ENCODE assay signal across 26 mouse cellular contexts in genomic region chr11:103653359-103653965, GRCm38 (mm10). TPM values are rescaled to one million over a fixed set of nuclear protein-coding genes. Genes with fewer than 3 reads are reported as not detected.
DNase-seq lines count a peak whose midpoint lies in the region; ATAC-seq lines count a peak whose summit lies in the region.
"Had no signal": no experiment of that assay in that cellular context is flagged by ENCODE, and none has a peak within 500 bp of the region (broad histone marks: within the 10 kb centered on the region; RNA-seq: fewer than 3 reads in every experiment).

No protein-coding gene starts in this region.

- H3K27me3 ChIP-seq in heart, embryonic 12.5 days (replicated peaks) = peaks cover 87% of the 10 kb centered on the region

- no peak overlapping the region for H3K9ac ChIP-seq in heart, embryonic 12.5 days
- H3K9ac ChIP-seq: embryonic facial prominence, embryonic 12.5 days; forebrain, embryonic 15.5 days; hindbrain, embryonic 12.5 days; limb, embryonic 12.5 days; liver, embryonic 12.5 days had no signal

- DNase-seq in right cerebral cortex, adult 18-20 months = peak; percentile 87
- DNase-seq in right cerebral cortex, postnatal 4 days = no peak
- peak; percentile 69 to 80 for DNase-seq in left cerebral cortex, adult 18-20 months (ENCODE audit: low spot score in 2 of 2)
- DNase-seq in right cerebral cortex, adult 2 months (ENCODE audit: low spot score in 2 of 2) = peak; percentile 68 to 71
- DNase-seq in embryo, embryonic 10 days (ENCODE audit: low spot score) = no peak
- no peak for DNase-seq in kidney, postnatal 25 days
- DNase-seq: adrenal gland, postnatal 36 days; cerebellum, adult 9-10 months; heart, postnatal 14 days; lung, adult 2 months; thymus, postnatal 14 days had no signal

- WGBS in heart, embryonic 12.5 days = 56% methylated on average over 10 of the region's 10 CpGs

- no peak overlapping the region for H3K27ac ChIP-seq in heart, embryonic 12.5 days (ENCODE audit: poor library complexity, severe bottlenecking)
- H3K27ac ChIP-seq: embryonic facial prominence, embryonic 12.5 days; forebrain, embryonic 15.5 days; hindbrain, embryonic 12.5 days; limb, embryonic 12.5 days; liver, embryonic 12.5 days had no signal

- H3K9me3 ChIP-seq in heart, embryonic 12.5 days (replicated peaks) = no peaks in the 10 kb centered on the region
- H3K9me3 ChIP-seq: embryonic facial prominence, embryonic 12.5 days; forebrain, embryonic 15.5 days; hindbrain, embryonic 12.5 days; limb, embryonic 12.5 days; liver, embryonic 12.5 days; megakaryocyte, embryonic 14.5 days had no signal

- no peak overlapping the region for H3K4me2 ChIP-seq in heart, embryonic 12.5 days
- H3K4me2 ChIP-seq: embryonic facial prominence, embryonic 12.5 days; forebrain, embryonic 15.5 days; heart, embryonic 11.5 days; hindbrain, embryonic 12.5 days; limb, embryonic 12.5 days; liver, embryonic 12.5 days had no signal

- no peaks in the 10 kb centered on the region for H3K36me3 ChIP-seq in heart, embryonic 12.5 days
- H3K36me3 ChIP-seq: embryonic facial prominence, embryonic 12.5 days; forebrain, embryonic 15.5 days; hindbrain, embryonic 12.5 days; limb, embryonic 12.5 days; liver, embryonic 12.5 days had no signal

- H3K4me3 ChIP-seq in heart, embryonic 12.5 days = no peak overlapping the region
- H3K4me3 ChIP-seq: embryonic facial prominence, embryonic 12.5 days; forebrain, embryonic 15.5 days; hindbrain, embryonic 12.5 days; limb, embryonic 12.5 days; liver, embryonic 12.5 days; megakaryocyte, embryonic 14.5 days had no signal

- peaks cover 13% of the 10 kb centered on the region for H3K4me1 ChIP-seq in heart, embryonic 12.5 days (replicated peaks)

- no peak for ATAC-seq in heart, embryonic 12.5 days (ENCODE audit: insufficient number of reproducible peaks, low FRiP score)
- ATAC-seq: forebrain, embryonic 15.5 days; liver, embryonic 12.5 days had no signal

RNA-seq across cellular contexts. Expression of gene Rprml, which starts 4.1 kb away (rescaled TPM):
- total RNA-seq in left cerebral cortex, adult 18-20 months (2021) = 10 to 100 TPM; 84.7 to 92.0 TPM
- polyA plus RNA-seq in heart, embryonic 12.5 days (2016; fragmentation: Nextera tagmentation; extraction: Ambion mirVana) = 0.63 and 0.79 TPM in 2 replicates
- total RNA-seq: gastrocnemius, adult 18-20 months; heart, postnatal 14 days; neutrophil, adult 5-6 weeks had no signal
- polyA plus RNA-seq: C2C12; hindbrain, embryonic 12.5 days; kidney, embryonic 16.5 days; limb, embryonic 12.5 days; liver, embryonic 12.5 days had no signal

RNA-seq across cellular contexts. Expression of gene Lyzl6, which starts 14.8 kb away (rescaled TPM):
- not detected for total RNA-seq in left cerebral cortex, adult 18-20 months (2021)
- not detected in 2 replicates for polyA plus RNA-seq in heart, embryonic 12.5 days (2016; fragmentation: Nextera tagmentation; extraction: Ambion mirVana)
- total RNA-seq: adrenal gland, postnatal 36 days; gastrocnemius, adult 18-20 months; heart, postnatal 14 days; layer of hippocampus, postnatal 10 days; midbrain, postnatal 0 days; neutrophil, adult 5-6 weeks had no signal
- polyA plus RNA-seq: C2C12; cortical plate, adult 2 months; embryonic facial prominence, embryonic 12.5 days; forebrain, embryonic 15.5 days; heart, embryonic 11.5 days; hindbrain, embryonic 12.5 days; kidney, embryonic 16.5 days; limb, embryonic 12.5 days; liver, embryonic 12.5 days; lung, adult 2 months; midbrain, postnatal 0 days had no signal

RNA-seq across cellular contexts. Expression of gene Gm884, which starts 32.5 kb away (rescaled TPM):
- total RNA-seq in left cerebral cortex, adult 18-20 months (2021) = under 1 TPM; 0.02 to 0.05 TPM
- polyA plus RNA-seq in heart, embryonic 12.5 days (2016; fragmentation: Nextera tagmentation; extraction: Ambion mirVana) = not detected in 2 replicates
- total RNA-seq: adrenal gland, postnatal 36 days; gastrocnemius, adult 18-20 months; heart, postnatal 14 days; layer of hippocampus, postnatal 10 days; neutrophil, adult 5-6 weeks had no signal
- polyA plus RNA-seq: C2C12; cortical plate, adult 2 months; embryonic facial prominence, embryonic 12.5 days; forebrain, embryonic 15.5 days; heart, embryonic 11.5 days; hindbrain, embryonic 12.5 days; kidney, embryonic 16.5 days; limb, embryonic 12.5 days; liver, embryonic 12.5 days; lung, adult 2 months; midbrain, postnatal 0 days had no signal

RNA-seq across cellular contexts. Expression of gene Gosr2, which starts 44.2 kb away (rescaled TPM):
- 10 to 100 TPM; 70.3 to 80.4 TPM for total RNA-seq in left cerebral cortex, adult 18-20 months (2021)
- 69.7 and 69.9 TPM in 2 replicates for polyA plus RNA-seq in heart, embryonic 12.5 days (2016; fragmentation: Nextera tagmentation; extraction: Ambion mirVana)

Comparison
In these comparisons a context has a peak if more than half of its experiments do, and no peak if none do; other contexts are left out.
1. DNase-seq: peak in right cerebral cortex, adult 18-20 months (single experiment), left cerebral cortex, adult 18-20 months (2 of 2) and right cerebral cortex, adult 2 months (2 of 2); none in right cerebral cortex, postnatal 4 days (single experiment), embryo, embryonic 10 days (single experiment) and kidney, postnatal 25 days (0 of 2).